Mouse (Mus musculus): Measurements from ENCODE around the gene Ghrl. TPM values are rescaled to one million over a fixed set of nuclear protein-coding genes. Genes with fewer than 3 reads are reported as not detected.

Gene Ghrl
- total RNA-seq, 4 experiments from 2014 or later: not detected

- peak; percentile 87 for DNase-seq (ENCODE audit: low spot score)
Measured at GRCm38 (mm10) chr6:113668287-113669154, 51.2 kb downstream of the Ghrl start.

GRCm38 (mm10) chr6:113667611-113668122, 52.0 kb downstream of the Ghrl start:
- DNase-seq (ENCODE audit: low spot score): no peak

Small RNAs within 50 kb of the gene (microRNA-seq; reads per million reads assigned to microRNA genes)
- gene Mir7042: not detected

Other genes with a start within 250 kb of the Ghrl start
- gene Il17rc, start 248.5 kb downstream of the Ghrl start, total RNA-seq (2022): 1 to 10 TPM; 5.6 to 9.9 (median 7.5) TPM
- gene Creld1, start 236.6 kb downstream of the Ghrl start, total RNA-seq (2022): 10 to 100 TPM; 53.9 to 63.4 (median 59.2) TPM
- gene Prrt3, start 217.9 kb downstream of the Ghrl start, total RNA-seq (2022): not detected
- gene Emc3, start 188.2 kb downstream of the Ghrl start, total RNA-seq (2022): 10 to 100 TPM; 56.4 to 60.9 (median 57.3) TPM
- gene Fancd2, start 188.2 kb downstream of the Ghrl start, total RNA-seq (2022): under 1 TPM; 0.06 to 0.79 (median 0.18) TPM
- not detected for gene Fancd2os, start 119.2 kb downstream of the Ghrl start, total RNA-seq (2022)
- gene Brk1, start 115.1 kb downstream of the Ghrl start, total RNA-seq (2022): 10 to 100 TPM; 68.5 to 83.3 (median 75.0) TPM
- 10 to 100 TPM in 1 of 4 experiments, 1 to 10 TPM in 3; 8.4 to 10.7 (median 9.4) TPM for gene Vhl, start 95.9 kb downstream of the Ghrl start, total RNA-seq (2022)
- 10 to 100 TPM in 2 of 4 experiments, 1 to 10 TPM in 2; 8.1 to 13.5 (median 10.6) TPM for gene Irak2, start 81.4 kb downstream of the Ghrl start, total RNA-seq (2022)
- gene Tatdn2, start 22.8 kb downstream of the Ghrl start, total RNA-seq (2022): 10 to 100 TPM; 65.8 to 83.6 (median 69.8) TPM
- gene Sec13, start 20.9 kb upstream of the Ghrl start, total RNA-seq (2022): 10 to 100 TPM; 68.8 to 72.3 (median 71.1) TPM

All from heart, adult 8-10 months (tissue).